Mouse (Mus musculus) heart, embryonic 15.5 days (tissue): ENCODE results near the gene Zbp1. TPM values are rescaled to one million over a fixed set of nuclear protein-coding genes. Genes with fewer than 3 reads are reported as not detected.

Experiments used
- ATAC-seq: fragments of 200-750 bp; cut with Nextera tagmentation; replicated peaks from 2 replicates; pipeline ENCODE4 v1.8.0; 2017; ENCODE audit warnings: low read depth, moderate TSS enrichment; ENCODE audit not compliant: insufficient number of reproducible peaks, insufficient read depth, low FRiP score
- H3K27ac ChIP-seq: fragments of 300-500 bp; sonication (generic); 2 replicates; pipeline ENCODE4 v1.5.1; 2015; ENCODE audit warnings: mild to moderate bottlenecking, inconsistent platforms
- H3K27me3 ChIP-seq: fragments of 300-500 bp; sonication (generic); 2 replicates; pipeline ENCODE4 v1.6.1; 2015; ENCODE audit warnings: inconsistent platforms
- H3K36me3 ChIP-seq: fragments of 300-500 bp; sonication (generic); 2 replicates; pipeline ENCODE4 v1.6.1; 2015; ENCODE audit warnings: mild to moderate bottlenecking, inconsistent platforms
- H3K4me1 ChIP-seq: fragments of 300-500 bp; sonication (generic); replicated peaks from 2 replicates; pipeline ENCODE4 v1.6.1; 2015; ENCODE audit warnings: inconsistent platforms
- H3K4me2 ChIP-seq: fragments of 300-500 bp; sonication (generic); 2 replicates; pipeline ENCODE4 v1.6.1; 2015; ENCODE audit warnings: inconsistent platforms, mild to moderate bottlenecking, moderate library complexity
- H3K4me3 ChIP-seq: fragments of 300-500 bp; sonication (generic); 2 replicates; pipeline ENCODE4 v1.5.1; 2015; ENCODE audit warnings: mild to moderate bottlenecking, inconsistent platforms
- H3K9ac ChIP-seq: fragments of 300-500 bp; sonication (generic); 2 replicates; pipeline ENCODE4 v1.6.1; 2015; ENCODE audit warnings: mild to moderate bottlenecking, inconsistent platforms
- H3K9me3 ChIP-seq: fragments of 300-500 bp; sonication (generic); replicated peaks from 2 replicates; pipeline ENCODE4 v1.6.1; 2016; ENCODE audit warnings: inconsistent platforms
- WGBS: fragments of 180-500 bp; shearing (Covaris S2); methylation state at CpG from one replicate; pipeline ENCODE4 v1.1.7; 2015; ENCODE audit warnings: mixed read lengths; 5-methylcytosine and 5-hydroxymethylcytosine counted together
- polyA plus RNA-seq: library from polyadenylated mRNA; unstranded; fragments of >200 nt; fragmentation: Nextera tagmentation; extraction: Ambion mirVana; gene quantifications from 2 replicates; pipeline ENCODE4 v1.2.1, GENCODE M21; 2015

Gene Zbp1
- polyA plus RNA-seq, 1 experiment from 2014 or later, result 0.68 TPM

DNA sequence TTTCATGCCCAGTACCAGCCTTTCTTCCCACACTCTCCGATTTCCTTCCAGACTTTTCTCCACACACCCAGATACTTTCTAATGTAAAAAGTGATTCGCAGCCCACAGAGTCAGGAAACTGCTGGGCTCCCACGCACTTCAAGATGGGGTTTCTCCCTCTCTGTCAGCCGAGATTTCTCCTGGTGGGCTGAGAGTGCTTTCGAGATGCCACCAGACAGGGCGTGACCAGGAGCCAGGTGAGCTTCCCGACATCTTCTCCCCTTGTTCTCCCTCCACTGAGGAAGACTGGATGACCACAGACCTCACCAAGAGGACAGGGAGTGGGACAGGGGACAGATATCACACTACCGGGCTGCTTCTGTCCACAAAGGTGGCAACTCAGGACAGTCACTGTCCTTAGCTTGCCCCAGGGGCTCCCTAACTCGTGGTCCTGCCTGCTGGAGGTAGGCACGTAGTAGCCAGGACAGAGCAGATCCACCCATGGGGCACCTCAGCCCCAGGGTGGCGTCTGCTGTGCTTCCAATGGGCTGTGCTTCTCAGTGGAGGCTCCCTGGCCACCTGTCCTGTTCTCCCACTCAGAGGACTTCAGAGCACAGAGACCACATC lies 34.1 kb downstream of the Zbp1 start:
- peaks cover 3% of the 10 kb centered on the region; the same call in 1 of the 2 replicates for H3K4me1 ChIP-seq
- no peak overlapping the region for H3K4me3 ChIP-seq
- WGBS, result 53% methylated on average over 11 of the region's 11 CpGs
- no peak overlapping the region for H3K4me2 ChIP-seq
- H3K9ac ChIP-seq, result no peak overlapping the region
- no peak overlapping the region for H3K27ac ChIP-seq
- no peaks in the 10 kb centered on the region for H3K9me3 ChIP-seq
- no peak for ATAC-seq
- peaks cover 21% of the 10 kb centered on the region for H3K27me3 ChIP-seq
- H3K36me3 ChIP-seq, result no peaks in the 10 kb centered on the region

- WGBS, result 6% methylated on average over 8 of the region's 8 CpGs
Observed at GRCm38 (mm10) chr2:173183836-173184460, 34.8 kb downstream of the Zbp1 start.

DNA sequence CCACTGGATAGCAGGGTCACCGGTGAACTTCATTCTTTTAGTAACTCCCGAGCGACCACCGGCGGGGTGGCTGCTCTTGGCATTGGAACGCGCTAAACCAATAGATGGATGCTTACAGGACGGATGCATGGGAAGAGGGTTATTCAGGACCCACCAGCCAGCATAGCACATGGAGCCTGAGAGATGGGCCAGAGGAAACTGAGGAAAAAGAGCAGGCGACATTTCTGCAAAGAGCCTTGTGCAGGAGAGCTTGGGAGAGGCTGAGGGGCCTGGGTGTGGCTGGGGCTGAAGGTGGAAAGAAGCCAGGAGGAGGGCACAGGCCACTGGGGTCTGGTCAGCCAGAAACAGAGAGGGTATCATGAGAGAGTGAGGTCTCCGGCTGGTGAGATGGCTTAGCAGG lies 35.4 kb downstream of the Zbp1 start:
- H3K4me1 ChIP-seq, result peaks cover 3% of the 10 kb centered on the region; the same call in 1 of the 2 replicates
- no peak overlapping the region for H3K9ac ChIP-seq
- no peak overlapping the region for H3K27ac ChIP-seq
- no peak for ATAC-seq
- 93% methylated on average over 10 of the region's 10 CpGs for WGBS
- H3K4me3 ChIP-seq, result no peak overlapping the region
- no peaks in the 10 kb centered on the region for H3K9me3 ChIP-seq
- no peak overlapping the region for H3K4me2 ChIP-seq
- peaks cover 24% of the 10 kb centered on the region for H3K27me3 ChIP-seq
- no peaks in the 10 kb centered on the region for H3K36me3 ChIP-seq

More at GRCm38 (mm10) chr2:173183836-173184460, 34.8 kb downstream of the Zbp1 start:
- H3K27ac ChIP-seq, result no peak overlapping the region
- peaks cover 23% of the 10 kb centered on the region for H3K27me3 ChIP-seq
- H3K36me3 ChIP-seq, result no peaks in the 10 kb centered on the region
- H3K4me3 ChIP-seq, result no peak overlapping the region
- no peak overlapping the region for H3K9ac ChIP-seq
- H3K4me1 ChIP-seq, result peaks cover 3% of the 10 kb centered on the region; the same call in 1 of the 2 replicates
- H3K4me2 ChIP-seq, result no peak overlapping the region
- H3K9me3 ChIP-seq, result no peaks in the 10 kb centered on the region
- no peak for ATAC-seq

DNA sequence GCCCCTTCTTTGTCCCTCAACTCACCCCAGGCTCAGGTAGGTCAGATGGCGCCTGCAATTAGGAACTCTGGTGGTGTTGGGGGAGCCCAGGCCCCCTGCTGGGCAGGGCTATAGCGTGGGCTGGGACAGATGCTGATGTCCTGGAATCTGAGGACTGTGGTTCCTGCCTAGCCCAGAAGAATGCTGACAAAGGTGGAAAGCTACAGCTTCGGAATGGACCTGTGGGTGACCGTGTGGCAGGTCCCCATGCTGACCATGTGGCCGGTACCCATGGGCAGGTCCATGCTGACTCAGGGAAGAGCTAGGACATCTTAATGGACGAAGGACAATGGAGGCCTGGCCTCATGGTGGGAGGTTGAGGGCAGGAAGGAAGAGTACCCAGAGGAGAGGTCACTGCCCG lies 35.9 kb downstream of the Zbp1 start:
- Histone ChIP-seq H3K27me3 (peaks cover 24% of the 10 kb centered on the region), H3K27ac (no peak overlapping the region), H3K4me2 (no peak overlapping the region), H3K4me1 (peaks cover 3% of the 10 kb centered on the region; the same call in 1 of the 2 replicates), H3K9ac (no peak overlapping the region), H3K4me3 (no peak overlapping the region), H3K36me3 (no peaks in the 10 kb centered on the region), H3K9me3 (no peaks in the 10 kb centered on the region)
- WGBS, result 79% methylated on average over 7 of the region's 7 CpGs
- ATAC-seq, result no peak

GRCm38 (mm10) chr2:173181901-173182300 lies 36.8 kb downstream of the Zbp1 start:
- no peak overlapping the region for H3K9ac ChIP-seq
- H3K36me3 ChIP-seq, result no peaks in the 10 kb centered on the region
- WGBS, result 86% methylated on average over 7 of the region's 7 CpGs
- no peak overlapping the region for H3K4me2 ChIP-seq
- H3K27ac ChIP-seq, result no peak overlapping the region
- H3K9me3 ChIP-seq, result no peaks in the 10 kb centered on the region
- peaks cover 24% of the 10 kb centered on the region for H3K27me3 ChIP-seq
- H3K4me1 ChIP-seq, result peaks cover 3% of the 10 kb centered on the region; the same call in 1 of the 2 replicates
- no peak for ATAC-seq
- H3K4me3 ChIP-seq, result no peak overlapping the region

DNA sequence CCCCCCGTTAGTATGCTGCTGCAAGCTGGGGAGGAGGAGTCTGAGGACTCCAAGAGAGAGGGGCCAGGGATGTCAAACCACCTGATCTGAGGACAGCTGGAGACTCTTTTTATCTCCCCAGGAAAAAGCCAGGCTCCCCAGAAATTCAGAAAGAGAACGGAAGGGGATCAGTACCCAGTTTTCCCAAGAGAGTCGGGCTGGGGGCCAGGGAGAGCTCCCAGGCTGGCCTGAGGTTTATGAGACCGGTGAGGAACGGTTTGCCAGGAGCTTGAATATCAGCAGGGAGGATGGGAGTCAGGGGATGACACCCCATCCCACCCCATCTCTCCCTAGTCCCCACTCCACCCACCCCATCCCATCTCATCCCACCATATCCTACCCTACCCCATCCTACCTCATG lies 37.2 kb downstream of the Zbp1 start:
- H3K27ac ChIP-seq, result no peak overlapping the region
- no peak for ATAC-seq
- H3K9me3 ChIP-seq, result no peaks in the 10 kb centered on the region
- H3K9ac ChIP-seq, result no peak overlapping the region
- no peak overlapping the region for H3K4me2 ChIP-seq
- H3K4me3 ChIP-seq, result no peak overlapping the region
- peaks cover 1% of the 10 kb centered on the region; the same call in 1 of the 2 replicates for H3K4me1 ChIP-seq
- WGBS, result 62% methylated on average over 5 of the region's 5 CpGs
- H3K27me3 ChIP-seq, result peaks cover 24% of the 10 kb centered on the region
- H3K36me3 ChIP-seq, result no peaks in the 10 kb centered on the region

GRCm38 (mm10) chr2:173180721-173181388 lies 37.9 kb downstream of the Zbp1 start:
- Histone ChIP-seq H3K27me3 (peaks cover 24% of the 10 kb centered on the region), H3K4me3 (no peak overlapping the region), H3K4me2 (no peak overlapping the region), H3K9me3 (no peaks in the 10 kb centered on the region), H3K27ac (no peak overlapping the region), H3K9ac (no peak overlapping the region), H3K36me3 (no peaks in the 10 kb centered on the region), H3K4me1 (no peaks in the 10 kb centered on the region)
- WGBS, result 74% methylated on average over 11 of the region's 11 CpGs
- no peak for ATAC-seq

DNA sequence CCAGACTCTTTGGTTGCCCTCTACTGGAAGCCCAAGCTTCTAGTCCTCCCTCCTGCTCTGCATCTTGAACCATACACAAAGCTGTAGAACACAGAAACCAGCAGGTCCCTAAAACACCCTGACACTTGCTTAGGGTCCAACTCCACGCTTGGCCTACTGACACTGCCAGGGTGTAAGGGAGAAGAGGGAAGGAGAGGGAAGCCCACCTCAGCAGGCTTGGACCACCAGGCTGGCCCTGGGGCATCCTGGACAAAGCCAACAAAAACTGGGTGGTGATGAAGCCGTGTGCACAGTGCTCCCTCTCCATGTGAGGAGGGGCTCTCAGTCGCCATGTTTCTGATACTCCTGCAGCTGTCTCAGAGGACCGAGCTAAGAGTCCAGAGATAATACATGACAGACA lies 38.7 kb downstream of the Zbp1 start:
- Histone ChIP-seq H3K27me3 (peaks cover 19% of the 10 kb centered on the region), H3K4me3 (no peak overlapping the region), H3K4me2 (no peak overlapping the region), H3K4me1 (no peaks in the 10 kb centered on the region), H3K36me3 (no peaks in the 10 kb centered on the region), H3K9ac (no peak overlapping the region), H3K27ac (no peak overlapping the region), H3K9me3 (no peaks in the 10 kb centered on the region)
- WGBS, result 61% methylated on average over 4 of the region's 4 CpGs
- ATAC-seq, result no peak

- no peak overlapping the region for H3K27ac ChIP-seq
- H3K9ac ChIP-seq, result no peak overlapping the region
- 74% methylated on average over 7 of the region's 7 CpGs for whole genome bisulfite sequencing
- no peak for ATAC-seq
- H3K4me2 ChIP-seq, result no peak overlapping the region
- no peaks in the 10 kb centered on the region for H3K9me3 ChIP-seq
- H3K36me3 ChIP-seq, result no peaks in the 10 kb centered on the region
- peaks cover 12% of the 10 kb centered on the region for H3K27me3 ChIP-seq
- H3K4me1 ChIP-seq, result peaks cover 7% of the 10 kb centered on the region
- no peak overlapping the region for H3K4me3 ChIP-seq
Observed at GRCm38 (mm10) chr2:173179046-173179445, 39.7 kb downstream of the Zbp1 start.

DNA sequence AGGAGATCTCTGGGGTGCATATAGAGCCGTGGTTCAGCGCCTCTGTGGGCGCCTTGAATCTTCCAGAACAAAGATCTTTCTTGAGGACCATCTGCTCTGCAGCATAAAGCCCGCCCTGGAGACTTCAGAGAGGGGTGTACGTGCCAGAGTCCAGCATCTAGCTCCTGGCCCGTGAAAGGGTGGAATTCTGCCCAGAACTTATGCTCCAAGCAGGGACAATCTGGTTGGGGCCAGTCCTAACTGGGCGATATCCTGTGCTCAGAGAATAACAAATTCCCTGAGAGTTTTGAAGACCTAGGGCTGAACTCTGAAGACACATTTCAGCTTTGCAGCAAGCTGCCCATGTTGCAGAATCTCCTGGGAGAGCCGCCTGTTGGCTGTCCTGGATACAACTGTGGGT lies 40.8 kb downstream of the Zbp1 start:
- Histone ChIP-seq H3K9me3 (no peaks in the 10 kb centered on the region), H3K36me3 (no peaks in the 10 kb centered on the region), H3K27me3 (peaks cover 7% of the 10 kb centered on the region), H3K27ac (0 out of 2 replicates have a peak overlapping the region, but pooled peaks have one; percentile 8), H3K4me2 (no peak overlapping the region), H3K4me1 (peaks cover 17% of the 10 kb centered on the region), H3K9ac (no peak overlapping the region), H3K4me3 (no peak overlapping the region)
- WGBS, result 71% methylated on average over 8 of the region's 8 CpGs
- ATAC-seq, result no peak

DNA sequence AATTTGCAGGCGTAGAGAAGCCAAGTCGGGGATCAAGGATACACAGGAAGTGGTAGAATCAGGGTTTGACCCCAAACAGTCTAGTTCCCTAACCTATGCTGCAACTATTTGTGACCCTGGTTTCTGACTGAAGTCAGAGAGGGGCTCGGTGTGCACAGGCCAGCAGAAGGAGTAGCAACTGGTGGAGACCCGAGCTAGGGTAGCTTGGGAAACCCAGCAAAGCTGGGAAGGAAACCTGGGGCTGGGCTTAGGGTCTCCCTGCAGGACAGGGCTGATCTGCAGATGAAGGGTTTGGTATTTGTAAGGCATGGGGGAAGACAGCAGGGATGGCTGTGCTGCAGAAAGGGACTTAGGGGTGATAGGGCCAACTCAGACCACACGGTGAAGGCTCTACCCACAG lies 41.2 kb downstream of the Zbp1 start:
- no peak overlapping the region for H3K9ac ChIP-seq
- no peak for ATAC-seq
- H3K36me3 ChIP-seq, result no peaks in the 10 kb centered on the region
- 65% methylated on average over 5 of the region's 5 CpGs for WGBS
- H3K4me1 ChIP-seq, result peaks cover 22% of the 10 kb centered on the region
- no peak overlapping the region for H3K4me2 ChIP-seq
- H3K27me3 ChIP-seq, result peaks cover 7% of the 10 kb centered on the region
- no peak overlapping the region for H3K4me3 ChIP-seq
- H3K9me3 ChIP-seq, result no peaks in the 10 kb centered on the region
- H3K27ac ChIP-seq, result peak overlapping the region; percentile 8; the same call in 1 of the 2 replicates
